Mouse (Mus musculus) C2C12 (cell line): ENCODE results near the gene Mcm9. TPM values are rescaled to one million over a fixed set of nuclear protein-coding genes. Genes with fewer than 3 reads are reported as not detected.
A peak's percentile ranks its signal among the peaks of the same experiment; 100 is the strongest.

ENCODE experiments used
- H3K27me3 ChIP-seq: one replicate; pipeline ENCODE4 v1.6.1; 2011; ENCODE audit not compliant: control insufficient read depth, insufficient read depth, insufficient read length
- H3K36me3 ChIP-seq: one replicate; pipeline ENCODE4 v1.6.1; 2011; ENCODE audit not compliant: control insufficient read depth, insufficient read depth
- H3K4me3 ChIP-seq: one replicate; pipeline ENCODE4 v1.5.1; 2011; ENCODE audit warnings: mild to moderate bottlenecking, control low read depth; ENCODE audit not compliant: poor library complexity, insufficient read depth, severe bottlenecking
- H3K79me2 ChIP-seq: one replicate; pipeline ENCODE4 v1.6.1; 2011; ENCODE audit not compliant: control insufficient read depth, insufficient read depth
- H3K79me3 ChIP-seq: one replicate; pipeline ENCODE4 v1.6.1; 2011; ENCODE audit warnings: low read depth, control low read depth
- H3ac ChIP-seq: one replicate; pipeline ENCODE3; 2011; ENCODE audit warnings: low read depth; ENCODE audit not compliant: control insufficient read depth, insufficient read length
- CEBPB ChIP-seq: IDR thresholded peaks from one replicate; pipeline ENCODE4 v1.6.1; 2011; ENCODE audit warnings: low read depth, mild to moderate bottlenecking, control low read depth, moderate library complexity
- CTCF ChIP-seq: IDR thresholded peaks from one replicate; pipeline ENCODE4 v1.5.1; 2011; ENCODE audit not compliant: control insufficient read depth, insufficient read depth, insufficient read length
- FOSL1 ChIP-seq: IDR thresholded peaks from one replicate; pipeline ENCODE4 v1.8.0; 2011; ENCODE audit warnings: mild to moderate bottlenecking, low read length; ENCODE audit not compliant: poor library complexity, insufficient read depth, severe bottlenecking
- MAX ChIP-seq: IDR thresholded peaks from one replicate; pipeline ENCODE4 v1.6.1; 2011; ENCODE audit warnings: mild to moderate bottlenecking, control low read depth
- MYOD1 ChIP-seq: IDR thresholded peaks from one replicate; pipeline ENCODE4 v1.6.1; 2011; ENCODE audit warnings: low read depth; ENCODE audit not compliant: control insufficient read depth, insufficient read length
- MYOG ChIP-seq: IDR thresholded peaks from one replicate; pipeline ENCODE4 v1.6.1; 2011; ENCODE audit not compliant: control insufficient read depth, insufficient read length; ENCODE audit errors: extremely low read depth
- USF1 ChIP-seq: IDR thresholded peaks from one replicate; pipeline ENCODE4 v1.6.1; 2011; ENCODE audit warnings: low read depth, mild to moderate bottlenecking, control low read depth, moderate library complexity
- polyA plus RNA-seq: library from polyadenylated mRNA; unstranded; fragments of >200 nt; fragmentation: generic; extraction: Trizol; gene quantifications from one replicate; pipeline ENCODE4 v1.2.1, GENCODE M21; 2012; ENCODE audit warnings: missing spikeins

Gene Mcm9
- polyA plus RNA-seq, 1 experiment = 3.9 TPM

- H3K79me2 ChIP-seq = peaks cover 3% of the 10 kb centered on the region
- H3K4me3 ChIP-seq = no peak overlapping the region
- H3K36me3 ChIP-seq = no peaks in the 10 kb centered on the region
- no peak overlapping the region for H3ac ChIP-seq
- TF ChIP-seq MYOG (no peak), MYOD1 (no peak), MAX (no peak), CEBPB (no peak), USF1 (no peak), CTCF (no peak), FOSL1 (no peak)
- no peaks in the 10 kb centered on the region for H3K27me3 ChIP-seq
- H3K79me3 ChIP-seq = no peaks in the 10 kb centered on the region
Measured at GRCm38 (mm10) chr10:53634160-53634559, 3.9 kb upstream of the Mcm9 start.

GRCm38 (mm10) chr10:53629918-53630250 is 355 bp downstream of the Mcm9 start:
- Histone ChIP-seq H3K79me2 (peaks cover 32% of the 10 kb centered on the region), H3K79me3 (peaks cover 10% of the 10 kb centered on the region), H3K27me3 (no peaks in the 10 kb centered on the region), H3K4me3 (peak overlapping the region; percentile 96), H3ac (peak overlapping the region; percentile 95), H3K36me3 (peaks cover 6% of the 10 kb centered on the region)
- no peak for TF ChIP-seq MYOG
- no peak for TF ChIP-seq CTCF
- no peak for TF ChIP-seq FOSL1
- no peak for TF ChIP-seq CEBPB
- TF ChIP-seq MYOD1 = no peak
- TF ChIP-seq MAX = no peak
- no peak for TF ChIP-seq USF1

GRCm38 (mm10) chr10:53629247-53629917 is 857 bp downstream of the Mcm9 start:
- peaks cover 32% of the 10 kb centered on the region for H3K79me2 ChIP-seq
- no peaks in the 10 kb centered on the region for H3K27me3 ChIP-seq
- peak overlapping the region; percentile 96 for H3K4me3 ChIP-seq
- H3ac ChIP-seq = peak overlapping the region; percentile 95
- peaks cover 10% of the 10 kb centered on the region for H3K79me3 ChIP-seq
- TF ChIP-seq CEBPB (no peak), MAX (peak; percentile 52)
- H3K36me3 ChIP-seq = peaks cover 11% of the 10 kb centered on the region

- H3K79me2 ChIP-seq = no peaks in the 10 kb centered on the region
- no peaks in the 10 kb centered on the region for H3K27me3 ChIP-seq
- no peak overlapping the region for H3K4me3 ChIP-seq
- TF ChIP-seq USF1 = no peak
- H3K36me3 ChIP-seq = peaks cover 81% of the 10 kb centered on the region
- H3K79me3 ChIP-seq = peaks cover 3% of the 10 kb centered on the region
- H3ac ChIP-seq = no peak overlapping the region
Measured at GRCm38 (mm10) chr10:53615850-53616616, 14.2 kb downstream of the Mcm9 start.

GRCm38 (mm10) chr10:53613955-53614354 is 16.3 kb downstream of the Mcm9 start:
- Histone ChIP-seq H3K36me3 (peaks cover 82% of the 10 kb centered on the region), H3K27me3 (no peaks in the 10 kb centered on the region), H3K4me3 (no peak overlapping the region)

GRCm38 (mm10) chr10:53612172-53612571 is 18.1 kb downstream of the Mcm9 start:
- Histone ChIP-seq H3K79me2 (no peaks in the 10 kb centered on the region), H3K4me3 (no peak overlapping the region), H3K36me3 (peaks cover 88% of the 10 kb centered on the region), H3K79me3 (peaks cover 3% of the 10 kb centered on the region), H3ac (no peak overlapping the region), H3K27me3 (no peaks in the 10 kb centered on the region)
- no peak for TF ChIP-seq CTCF
- no peak for TF ChIP-seq MYOD1
- TF ChIP-seq USF1 = no peak
- TF ChIP-seq CEBPB = no peak
- TF ChIP-seq MAX = no peak
- TF ChIP-seq FOSL1 = no peak
- no peak for TF ChIP-seq MYOG

More at GRCm38 (mm10) chr10:53613955-53614354, 16.3 kb downstream of the Mcm9 start:
- TF ChIP-seq CTCF (no peak), MYOD1 (no peak), USF1 (no peak), CEBPB (no peak), FOSL1 (no peak), MAX (no peak), MYOG (no peak)
- Histone ChIP-seq H3ac (no peak overlapping the region), H3K79me3 (peaks cover 3% of the 10 kb centered on the region), H3K79me2 (no peaks in the 10 kb centered on the region)
